In the genomic region with DNA sequence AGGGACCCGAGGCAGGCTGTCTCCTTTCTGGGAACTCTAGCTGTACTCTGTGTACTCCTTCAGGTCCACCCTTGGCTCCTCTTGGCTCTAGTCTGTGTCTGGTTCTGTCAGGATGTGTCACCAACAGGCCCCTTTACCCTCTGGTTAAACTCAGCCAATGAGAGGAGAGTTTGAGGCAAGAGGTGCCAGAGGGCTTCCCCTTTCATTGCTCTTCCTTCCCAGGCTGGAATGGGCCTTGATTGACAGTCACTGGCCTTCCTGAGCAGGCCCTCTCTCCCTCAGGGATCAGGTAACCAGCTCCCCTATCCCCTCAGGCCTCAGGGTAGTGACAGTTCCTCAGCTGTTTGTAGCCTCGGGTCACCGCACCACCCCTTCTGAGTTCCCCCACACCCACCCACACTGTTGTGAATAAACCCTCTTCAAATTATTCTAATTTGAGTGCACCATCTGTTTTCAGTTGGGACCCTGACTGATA, we compare ENCODE assay signal across 9 mouse cellular contexts. TPM values are rescaled to one million over a fixed set of nuclear protein-coding genes. Genes with fewer than 3 reads are reported as not detected.
DNase-seq lines count a peak whose midpoint lies in the region; ATAC-seq and TF ChIP-seq lines count a peak whose summit lies in the region.
"Had no signal": no experiment of that assay in that cellular context is flagged by ENCODE, and none has a peak within 500 bp of the region (broad histone marks: within the 10 kb centered on the region; RNA-seq: fewer than 3 reads in every experiment).

No protein-coding gene starts in this region.

- 0 out of 2 replicates have a peak, but pooled peaks cover 9% of the 10 kb centered on the region for H3K4me1 ChIP-seq in hindbrain, embryonic 14.5 days (replicated peaks; ENCODE audit: control insufficient read depth, insufficient read depth, low read length)

- no peak for DNase-seq in layer of hippocampus, adult 2 months (ENCODE audit: low spot score in 2 of 2)
- no peak for DNase-seq in layer of hippocampus, postnatal 10 days (ENCODE audit: low spot score in 2 of 2)
- peak; percentile 36 for DNase-seq in embryo, embryonic 11 days
- DNase-seq in hindbrain, embryonic 14.5 days (ENCODE audit: low spot score): no peak
- DNase-seq in layer of hippocampus, postnatal 36 days: no peak
- DNase-seq in yolk sac, embryonic 10.5 days (ENCODE audit: low spot score): no peak
- no peak for DNase-seq in ovary, postnatal 36 days (ENCODE audit: low spot score)

- H3K36me3 ChIP-seq in hindbrain, embryonic 14.5 days (replicated peaks; ENCODE audit: control insufficient read depth, insufficient read depth): no peaks in the 10 kb centered on the region
- H3K36me3 ChIP-seq in myocyte (ENCODE audit: control insufficient read depth, insufficient read depth): no peaks in the 10 kb centered on the region

- no peak for TF ChIP-seq POLR2A in myocyte (IDR thresholded peaks at IDR 0.05; ENCODE audit: insufficient read length, low read depth)

- H3K9ac ChIP-seq in hindbrain, embryonic 14.5 days: no peak overlapping the region
- H3K9ac ChIP-seq: liver, embryonic 14.5 days had no signal

- 0 out of 2 replicates have a peak, but pooled peaks have one; percentile 27 for ATAC-seq in hindbrain, embryonic 14.5 days (ENCODE audit: low FRiP score)

- peak overlapping the region; percentile 16 for H3K27ac ChIP-seq in layer of hippocampus, adult 2 months
- H3K27ac ChIP-seq in hindbrain, embryonic 14.5 days: no peak overlapping the region
- H3K27ac ChIP-seq: liver, embryonic 14.5 days had no signal

- no peak overlapping the region for H3ac ChIP-seq in myocyte (ENCODE audit: control insufficient read depth, insufficient read length)

- H3K9me3 ChIP-seq in hindbrain, embryonic 14.5 days (ENCODE audit: control insufficient read depth, low read length): no peaks in the 10 kb centered on the region

- H3K27me3 ChIP-seq in hindbrain, embryonic 14.5 days (ENCODE audit: control insufficient read depth, insufficient read depth, low read length): no peaks in the 10 kb centered on the region
- H3K27me3 ChIP-seq in myocyte (ENCODE audit: control insufficient read depth, insufficient read depth, insufficient read length): no peaks in the 10 kb centered on the region

- no peaks in the 10 kb centered on the region for H3K79me2 ChIP-seq in myocyte (ENCODE audit: control insufficient read depth, insufficient read depth)

- WGBS in hindbrain, embryonic 14.5 days: 25% methylated on average over 3 of the region's 3 CpGs

- H3K4me2 ChIP-seq in hindbrain, embryonic 14.5 days (replicated peaks): no peak overlapping the region
- H3K4me2 ChIP-seq in myocyte (ENCODE audit: low read depth): no peak overlapping the region

- no peak overlapping the region for H3K4me3 ChIP-seq in layer of hippocampus, adult 2 months
- H3K4me3 ChIP-seq in hindbrain, embryonic 14.5 days (replicated peaks; ENCODE audit: low read length): no peak overlapping the region
- H3K4me3 ChIP-seq in myocyte: no peak overlapping the region

- TF ChIP-seq CTCF in layer of hippocampus, adult 2 months (conservative IDR thresholded peaks at IDR 0.05): no peak

TF ChIP-seq in myocyte, 11 proteins besides CTCF, POLR2A, EP300 and RAD21:
- TF ChIP-seq TCF12 (IDR thresholded peaks at IDR 0.05; ENCODE audit: insufficient read depth, poor library complexity, severe bottlenecking) (no peak), SRF (IDR thresholded peaks at IDR 0.05; ENCODE audit: control insufficient read depth, insufficient read length, low read depth) (no peak), USF1 (IDR thresholded peaks at IDR 0.05; ENCODE audit: low read depth) (no peak), TCF3 (IDR thresholded peaks at IDR 0.05; ENCODE audit: insufficient read length, low read depth) (no peak), MYOD1 (IDR thresholded peaks at IDR 0.05; ENCODE audit: control insufficient read depth in 1 of 3, insufficient read length in 2 of 3, low read depth in 2 of 3) (peak in 2 of 3 experiments; percentile 32 to 67), MYOG (IDR thresholded peaks at IDR 0.05; ENCODE audit: control insufficient read depth in 1 of 3, insufficient read depth in 1 of 3, insufficient read length in 2 of 3, low read depth in 2 of 3) (no peak), E2F4 (IDR thresholded peaks at IDR 0.05; ENCODE audit: insufficient read depth) (no peak)

RNA-seq across cellular contexts. Expression of a gene that starts 28.1 kb away (rescaled TPM):
- total RNA-seq in layer of hippocampus, adult 2 months (2021): 100 to 1,000 TPM; 134 to 137 TPM
- 100 to 1,000 TPM; 125 to 136 TPM for total RNA-seq in layer of hippocampus, postnatal 10 days (2021)
- polyA plus RNA-seq in hindbrain, embryonic 14.5 days (2014; fragmentation: Nextera tagmentation; extraction: Ambion mirVana): 199 and 211 TPM in 2 replicates
- polyA plus RNA-seq in myocyte (2012; fragmentation: generic; extraction: Trizol): 138 TPM
- 100 to 1,000 TPM; 139 to 141 TPM for total RNA-seq in layer of hippocampus, postnatal 36 days (2021)

RNA-seq across cellular contexts. Expression of a gene that starts 40.8 kb away (rescaled TPM):
- total RNA-seq in layer of hippocampus, adult 2 months (2021): 10 to 100 TPM; 87.4 to 92.5 TPM
- 100 to 1,000 TPM in 1 of 2 experiments, 10 to 100 TPM in 1; 99.3 to 108 TPM for total RNA-seq in layer of hippocampus, postnatal 10 days (2021)
- 120 and 125 TPM in 2 replicates for polyA plus RNA-seq in hindbrain, embryonic 14.5 days (2014; fragmentation: Nextera tagmentation; extraction: Ambion mirVana)
- 40.4 TPM for polyA plus RNA-seq in myocyte (2012; fragmentation: generic; extraction: Trizol)
- 10 to 100 TPM; 88.4 to 90.0 TPM for total RNA-seq in layer of hippocampus, postnatal 36 days (2021)
